Mouse (Mus musculus) telencephalon, adult 2 months (tissue): ENCODE measurements around the gene Fbxw20.
"Not testable (repeated sequence)": the region's sequence is repeated elsewhere in the genome, so short reads cannot be mapped to it uniquely, and the experiment has no call there.

ENCODE experiments used
- DNase-seq: peaks from one replicate; pipeline ENCODE4 v3.0.0-alpha.2; 2011; ENCODE audit warnings: low read depth, low spot score

Fbxw20 gene

DNA sequence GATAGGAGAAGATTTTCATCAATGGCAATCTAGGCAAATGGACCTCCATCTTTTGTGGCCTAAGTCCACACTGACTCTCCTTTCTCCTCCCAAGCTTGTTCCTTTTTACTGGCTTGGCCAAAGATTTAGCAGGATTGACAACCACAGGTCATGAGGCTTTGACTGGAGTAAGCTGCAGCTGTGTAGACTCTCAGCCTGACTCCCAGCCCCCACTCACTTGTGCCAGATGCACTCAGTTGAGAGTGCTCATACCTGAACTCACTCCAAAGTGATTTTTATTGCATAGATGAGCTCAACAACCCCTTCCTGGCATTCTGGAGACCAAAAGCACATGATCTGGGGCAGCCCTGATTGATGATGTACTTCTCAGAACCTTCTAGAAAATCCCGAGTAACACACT is at the start of gene Fbxw20:
Fbxw20 (minus strand) TSS at position 101 of the 400 bp plus-strand sequence.
- DNase-seq, result no peak

DNA sequence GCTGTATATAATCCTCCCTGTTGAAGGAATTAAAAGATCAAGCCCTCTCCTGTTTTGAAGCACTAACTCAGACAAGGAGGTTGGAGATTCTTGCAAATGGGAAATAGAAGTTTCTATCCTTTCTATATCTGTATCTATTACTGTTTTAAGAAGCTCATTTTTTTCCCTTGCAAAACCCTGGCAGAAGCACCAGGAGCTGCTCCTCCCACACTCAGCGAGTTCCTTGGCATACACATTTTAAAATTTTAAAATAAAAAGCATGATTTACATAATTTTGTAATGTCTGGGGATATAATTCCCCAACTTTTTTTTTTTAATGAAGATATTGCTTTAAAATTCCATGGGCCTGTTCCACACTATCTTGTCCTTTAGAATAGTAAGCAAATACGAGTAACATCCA is 28.5 kb upstream of the Fbxw20 start:
- peak; percentile 74 for DNase-seq

- DNase-seq, result no peak
Observed at GRCm38 (mm10) chr9:109218449-109218848, 16.1 kb downstream of the Fbxw20 start.

DNA sequence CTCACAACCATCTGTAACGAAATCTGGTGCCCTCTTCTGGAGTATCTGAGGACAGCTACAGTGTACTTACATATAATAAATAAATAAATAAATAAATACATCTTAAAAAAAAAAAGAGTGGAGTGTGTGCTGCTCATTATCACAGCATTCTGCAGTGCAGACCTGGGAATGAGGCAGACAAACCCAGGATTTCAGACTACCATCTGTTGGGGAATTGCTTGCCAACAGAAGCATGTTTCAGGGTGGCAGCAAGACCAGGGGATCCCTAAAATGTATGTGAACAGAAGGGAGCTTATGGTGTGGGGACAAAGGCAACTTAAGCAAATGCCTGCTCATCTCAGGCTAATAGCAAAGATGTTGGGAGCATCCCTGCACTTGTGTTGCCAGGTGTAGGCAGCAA is 33.2 kb downstream of the Fbxw20 start:
- peak; percentile 24 for DNase-seq

GRCm38 (mm10) chr9:109200349-109200748 is 34.2 kb downstream of the Fbxw20 start:
- no peak for DNase-seq

GRCm38 (mm10) chr9:109199353-109199752 is 35.2 kb downstream of the Fbxw20 start:
- DNase-seq, result no peak

DNA sequence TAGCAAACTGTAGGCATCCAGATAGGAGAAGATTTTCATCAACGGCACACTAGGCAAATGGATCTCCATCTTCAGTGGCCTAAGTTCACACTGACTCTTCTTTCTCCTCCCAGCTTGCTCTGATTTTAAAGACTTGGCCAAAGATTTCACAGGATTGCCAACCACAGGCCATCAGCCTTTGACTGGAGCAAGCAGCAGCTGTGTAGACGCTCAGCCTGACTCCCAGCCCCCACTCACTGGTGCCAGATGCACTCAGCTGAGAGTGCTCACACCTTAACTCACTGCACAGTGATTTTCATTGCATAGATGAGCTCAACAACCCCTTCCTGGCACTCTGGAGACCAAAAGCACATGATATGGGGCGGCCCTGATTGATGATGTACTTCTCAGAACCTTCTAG is 38.7 kb downstream of the Fbxw20 start, which contains the start of gene Fbxw13:
Fbxw13 (minus strand) TSS at position 101 of the 400 bp plus-strand sequence.
- not testable (repeated sequence) for DNase-seq

DNA sequence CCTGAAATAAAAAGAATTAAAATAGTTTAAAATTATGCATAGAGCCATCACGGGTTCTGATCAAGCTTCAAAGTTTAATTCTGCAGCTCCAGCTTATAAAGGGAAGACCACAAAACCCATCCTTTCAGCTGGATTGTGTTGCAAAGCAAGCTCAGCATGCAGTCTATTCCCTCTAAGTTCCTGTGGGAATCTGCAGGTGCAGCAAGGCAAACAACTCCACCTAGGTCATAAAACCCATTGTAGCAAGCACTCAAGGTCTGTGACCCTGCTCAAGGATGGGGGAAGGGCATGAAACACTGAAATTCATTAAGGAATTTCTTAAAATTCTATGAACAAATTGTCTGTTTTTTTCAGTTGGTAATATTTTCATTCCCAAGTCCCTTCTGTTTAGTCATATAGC is 57.3 kb downstream of the Fbxw20 start:
- DNase-seq, result no peak

- DNase-seq, result no peak
Observed at GRCm38 (mm10) chr9:109176301-109176700, 58.3 kb downstream of the Fbxw20 start.
